Mouse (Mus musculus) CH12.LX (cell line): ENCODE data around the gene Cers5. TPM values are rescaled to one million over a fixed set of nuclear protein-coding genes. Genes with fewer than 3 reads are reported as not detected.

ENCODE experiments used
- DNase-seq: peaks from one replicate; pipeline ENCODE4 v3.0.0-alpha.2; 2013; ENCODE audit errors: extremely low read depth
- H3K27ac ChIP-seq: 2 replicates; pipeline ENCODE4 v1.5.1; 2012; ENCODE audit warnings: low read depth, mild to moderate bottlenecking, control low read depth, moderate library complexity; ENCODE audit not compliant: insufficient read depth
- H3K27me3 ChIP-seq: replicated peaks from 2 replicates; pipeline ENCODE3; 2012; ENCODE audit warnings: inconsistent platforms
- H3K36me3 ChIP-seq, 2 experiments: replicated peaks in 1 of 2; 2 replicates each; pipeline versions ENCODE3 to v1.6.1; 2012; ENCODE audit warnings: inconsistent platforms in 1 of 2, low read length in 1 of 2, mild to moderate bottlenecking in 1 of 2, mixed read lengths in 1 of 2, moderate library complexity in 1 of 2; ENCODE audit not compliant: control insufficient read depth in 1 of 2, insufficient read depth in 1 of 2
- H3K4me1 ChIP-seq, 2 experiments: 2 replicates each; pipeline ENCODE4 v1.6.1; 2012; ENCODE audit warnings: inconsistent platforms in 1 of 2, moderate library complexity in 1 of 2; ENCODE audit not compliant: insufficient read depth in 2 of 2, control insufficient read depth in 1 of 2
- H3K4me2 ChIP-seq: 2 replicates; pipeline ENCODE4 v1.6.1; 2012; ENCODE audit warnings: low read depth, mild to moderate bottlenecking, control low read depth; ENCODE audit not compliant: poor library complexity, insufficient read depth, severe bottlenecking
- H3K4me3 ChIP-seq, 3 experiments: fragments of 150-350 bp in 1 of 3; sonication (generic) in 1 of 3; replicated peaks in 1 of 3; 2 replicates each; pipeline versions ENCODE3 to v1.5.1; 2011 to 2012; ENCODE audit warnings: low read depth in 2 of 3, low read length in 2 of 3, mild to moderate bottlenecking in 2 of 3, moderate library complexity in 2 of 3, control low read depth in 1 of 3, improper control_type of control experiment in 1 of 3, inconsistent platforms in 1 of 3, mixed read lengths in 1 of 3; ENCODE audit not compliant: poor library complexity in 1 of 3
- H3K79me2 ChIP-seq: replicated peaks from 2 replicates; pipeline ENCODE4 v1.6.1; 2012; ENCODE audit warnings: mild to moderate bottlenecking, moderate library complexity; ENCODE audit not compliant: control insufficient read depth, poor library complexity, insufficient read depth, severe bottlenecking; ENCODE audit errors: extremely low read depth
- H3K9ac ChIP-seq: 2 replicates; pipeline ENCODE4 v1.6.1; 2012; ENCODE audit warnings: low read depth, mild to moderate bottlenecking, control low read depth, moderate library complexity; ENCODE audit not compliant: insufficient read depth
- H3K9me3 ChIP-seq: replicated peaks from 2 replicates; pipeline ENCODE3; 2012; ENCODE audit warnings: low read length, inconsistent platforms, mixed read lengths
- BHLHE40 ChIP-seq: IDR thresholded peaks from 2 replicates; pipeline ENCODE4 v1.6.1; 2011; ENCODE audit warnings: mild to moderate bottlenecking, low read depth, low read length, improper control_type of control experiment
- CHD1 ChIP-seq: IDR thresholded peaks from 2 replicates; pipeline ENCODE4 v1.6.1; 2012; ENCODE audit warnings: low read depth, low read length, improper control_type of control experiment, inconsistent platforms
- CTCF ChIP-seq, 2 experiments: IDR thresholded peaks in 1 of 2; conservative IDR thresholded peaks in 1 of 2; 2 replicates each; pipeline ENCODE4 v1.5.1; 2011 to 2012; ENCODE audit warnings: low read depth in 2 of 2, low read length in 2 of 2, improper control_type of control experiment in 1 of 2, inconsistent platforms in 1 of 2, mild to moderate bottlenecking in 1 of 2, moderate library complexity in 1 of 2
- ELF1 ChIP-seq: IDR thresholded peaks from 2 replicates; pipeline ENCODE4 v1.6.1; 2014; ENCODE audit warnings: low read depth, mild to moderate bottlenecking, inconsistent platforms, low read length, improper control_type of control experiment
- EP300 ChIP-seq: IDR thresholded peaks from 2 replicates; pipeline ENCODE4 v1.6.1; 2011; ENCODE audit warnings: low read length, improper control_type of control experiment
- ETS1 ChIP-seq: conservative IDR thresholded peaks from 2 replicates; pipeline ENCODE4 v1.6.1; 2012; ENCODE audit warnings: low read depth, mild to moderate bottlenecking, inconsistent platforms, low read length, improper control_type of control experiment, moderate library complexity
- HCFC1 ChIP-seq: IDR thresholded peaks from 2 replicates; pipeline ENCODE4 v1.6.1; 2012; ENCODE audit warnings: low read depth, mild to moderate bottlenecking, inconsistent platforms, low read length, improper control_type of control experiment
- IRF4 ChIP-seq: IDR thresholded peaks from 2 replicates; pipeline ENCODE4 v1.6.1; 2014; ENCODE audit warnings: low read depth, mild to moderate bottlenecking, inconsistent platforms, low read length, improper control_type of control experiment
- JUN ChIP-seq: IDR thresholded peaks from 2 replicates; pipeline ENCODE4 v1.6.1; 2011; ENCODE audit warnings: low read depth, mild to moderate bottlenecking, low read length, improper control_type of control experiment, moderate library complexity; ENCODE audit not compliant: insufficient read depth
- JUND ChIP-seq: conservative IDR thresholded peaks from 2 replicates; pipeline ENCODE4 v1.6.1; 2011; ENCODE audit warnings: low read depth, low read length, improper control_type of control experiment
- KAT2A ChIP-seq: IDR thresholded peaks from 2 replicates; pipeline ENCODE4 v1.6.1; 2012; ENCODE audit warnings: low read length, improper control_type of control experiment, inconsistent platforms; ENCODE audit not compliant: insufficient replicate concordance
- MAFK ChIP-seq: IDR thresholded peaks from 2 replicates; pipeline ENCODE4 v1.6.1; 2011; ENCODE audit warnings: low read length, improper control_type of control experiment; ENCODE audit not compliant: insufficient replicate concordance
- MAX ChIP-seq: IDR thresholded peaks from 2 replicates; pipeline ENCODE4 v1.6.1; 2011; ENCODE audit warnings: low read length, improper control_type of control experiment
- MAZ ChIP-seq: IDR thresholded peaks from 2 replicates; pipeline ENCODE4 v1.6.1; 2012; ENCODE audit warnings: low read depth, mild to moderate bottlenecking, inconsistent platforms, low read length, improper control_type of control experiment, moderate library complexity
- MEF2A ChIP-seq: IDR thresholded peaks from 2 replicates; pipeline ENCODE4 v1.6.1; 2014; ENCODE audit warnings: low read depth, mild to moderate bottlenecking, inconsistent platforms, low read length, improper control_type of control experiment, borderline replicate concordance
- MXI1 ChIP-seq: IDR thresholded peaks from 2 replicates; pipeline ENCODE4 v1.6.1; 2011; ENCODE audit warnings: mild to moderate bottlenecking, low read depth, low read length, improper control_type of control experiment
- MYC ChIP-seq: IDR thresholded peaks from 2 replicates; pipeline ENCODE4 v1.6.1; 2011; ENCODE audit warnings: low read depth, mild to moderate bottlenecking, improper control_type of control experiment, low read length
- PAX5 ChIP-seq: IDR thresholded peaks from 2 replicates; pipeline ENCODE4 v1.6.1; 2012; ENCODE audit warnings: low read length, inconsistent platforms, mixed read lengths
- POLR2A ChIP-seq: IDR thresholded peaks from 2 replicates; pipeline ENCODE4 v1.6.1; 2011; ENCODE audit warnings: low read depth, mild to moderate bottlenecking, improper control_type of control experiment, low read length
- RAD21 ChIP-seq: IDR thresholded peaks from 2 replicates; pipeline ENCODE4 v1.6.1; 2011; ENCODE audit warnings: low read depth, mild to moderate bottlenecking, low read length, improper control_type of control experiment, moderate library complexity
- RCOR1 ChIP-seq: conservative IDR thresholded peaks from 2 replicates; pipeline ENCODE4 v1.6.1; 2012; ENCODE audit warnings: low read depth, mild to moderate bottlenecking, inconsistent platforms, low read length, improper control_type of control experiment
- SIN3A ChIP-seq: IDR thresholded peaks from 2 replicates; pipeline ENCODE4 v1.6.1; 2012; ENCODE audit warnings: low read length, improper control_type of control experiment, inconsistent platforms
- SMC3 ChIP-seq: IDR thresholded peaks from 2 replicates; pipeline ENCODE4 v1.6.1; 2011; ENCODE audit warnings: low read depth, low read length, improper control_type of control experiment
- TBP ChIP-seq: conservative IDR thresholded peaks from 2 replicates; pipeline ENCODE4 v1.6.1; 2011; ENCODE audit warnings: low read depth, low read length, improper control_type of control experiment
- TCF12 ChIP-seq: IDR thresholded peaks from 2 replicates; pipeline ENCODE4 v1.6.1; 2014; ENCODE audit warnings: low read depth, mild to moderate bottlenecking, inconsistent platforms, low read length, improper control_type of control experiment
- UBTF ChIP-seq: IDR thresholded peaks from 2 replicates; pipeline ENCODE4 v1.6.1; 2012; ENCODE audit warnings: low read depth, mild to moderate bottlenecking, inconsistent platforms, low read length, improper control_type of control experiment, moderate library complexity
- USF1 ChIP-seq: IDR thresholded peaks from 2 replicates; pipeline ENCODE4 v1.6.1; 2014; ENCODE audit warnings: low read depth, mild to moderate bottlenecking, inconsistent platforms, low read length, improper control_type of control experiment
- USF2 ChIP-seq: conservative IDR thresholded peaks from 2 replicates; pipeline ENCODE4 v1.6.1; 2011; ENCODE audit warnings: low read depth, low read length, improper control_type of control experiment
- ZC3H11A ChIP-seq: IDR thresholded peaks from 2 replicates; pipeline ENCODE4 v1.6.1; 2012; ENCODE audit warnings: low read depth, mild to moderate bottlenecking, inconsistent platforms, low read length, improper control_type of control experiment
- ZKSCAN1 ChIP-seq: IDR thresholded peaks from 2 replicates; pipeline ENCODE4 v1.6.1; 2012; ENCODE audit warnings: low read depth, inconsistent platforms, low read length, improper control_type of control experiment, borderline replicate concordance
- ZMIZ1 ChIP-seq: IDR thresholded peaks from 2 replicates; pipeline ENCODE4 v1.6.1; 2012; ENCODE audit warnings: low read depth, mild to moderate bottlenecking, inconsistent platforms, low read length, improper control_type of control experiment
- ZNF384 ChIP-seq: IDR thresholded peaks from 2 replicates; pipeline ENCODE4 v1.6.1; 2012; ENCODE audit warnings: low read depth, low read length, improper control_type of control experiment, inconsistent platforms
- dilution Hi-C: fragments of 300-500 bp; cut with MboI; formaldehyde crosslinking; loops from 2 replicates; pipeline ENCODE4 v1.14.3; 2020; ENCODE audit warnings: low sequenced_read_pairs; ENCODE audit not compliant: extremely low pct_unique_long_range_greater_than_20kb, extremely low pct_ligation_motif_present
- in situ Hi-C: fragments of 300-500 bp; cut with MboI; formaldehyde crosslinking; loops from 3 replicates; pipeline ENCODE4 v1.14.3; 2019; ENCODE audit warnings: low sequenced_read_pairs, low pct_ligation_motif_present, low pct_unique_long_range_greater_than_20kb, mixed read lengths
- polyA plus RNA-seq: library from polyadenylated mRNA; unstranded; fragments of >175 nt; gene quantifications from 2 replicates; pipeline ENCODE4 v1.2.1, GENCODE M21; 2012; ENCODE audit warnings: low read depth; ENCODE audit not compliant: insufficient read length
- total RNA-seq, 2 experiments: library from RNA; depleted of rRNA; stranded (reverse); fragments of 300-350 nt in 1 of 2; fragments of >200 nt in 1 of 2; gene quantifications; 2 replicates each; pipeline ENCODE4 v1.2.3; 2012 to 2014

Gene Cers5
- total and polyA plus RNA-seq, 3 experiments: 45.0 to 149 (median 94.3) TPM

DNA sequence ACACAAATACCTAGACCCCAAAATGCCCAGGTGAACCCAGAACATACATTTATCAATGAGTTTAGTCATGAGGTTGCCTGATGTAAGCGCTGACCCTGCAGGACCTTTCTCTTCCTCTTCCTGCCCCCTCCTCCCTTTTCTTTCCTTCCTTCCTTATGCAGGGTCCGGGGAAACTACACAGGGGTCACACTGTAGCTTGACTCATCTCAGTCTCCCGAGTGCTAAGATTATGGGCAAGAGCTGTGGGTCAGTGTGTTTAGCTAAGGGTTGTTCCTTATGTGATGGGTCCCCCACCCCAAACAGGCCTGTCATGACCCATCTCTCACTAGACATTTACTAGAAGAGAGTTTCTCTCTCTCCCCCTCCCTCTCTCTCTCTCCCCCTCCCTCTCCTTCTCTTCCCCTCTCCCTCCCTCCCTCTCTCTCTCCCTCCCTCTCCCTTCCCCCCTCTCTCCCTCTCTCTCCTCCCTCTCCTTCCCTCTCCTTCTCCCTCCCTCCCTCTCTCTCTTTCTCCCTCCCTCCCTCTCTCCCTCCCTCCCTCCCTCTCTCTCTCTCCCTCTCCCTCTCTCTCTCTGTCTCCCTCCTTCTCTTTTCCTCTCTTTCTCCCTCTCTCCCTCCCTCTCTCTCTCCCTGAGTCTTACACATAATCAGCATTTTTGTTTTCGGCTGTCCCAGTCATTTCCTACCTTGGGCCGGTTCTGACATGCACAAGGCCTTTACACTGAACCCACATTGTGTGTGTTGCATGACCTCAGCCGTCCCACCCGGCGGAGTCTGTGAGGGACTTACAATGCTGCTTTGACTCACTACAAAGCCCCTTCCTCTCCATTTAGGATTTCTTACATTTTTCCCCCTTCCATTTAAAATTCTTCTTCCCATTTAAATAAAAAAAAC lies 44.9 kb upstream of the Cers5 start:
- peak overlapping the region; percentile 88 for H3K27ac ChIP-seq

GRCm38 (mm10) chr15:99815999-99816398 lies 43.3 kb upstream of the Cers5 start:
- Histone ChIP-seq H3K9me3 (peaks cover 15% of the 10 kb centered on the region), H3K4me1 (peaks cover 11 to 41% of the 10 kb centered on the region in 2 experiments), H3K27ac (no peak overlapping the region), H3K9ac (no peak overlapping the region), H3K27me3 (no peaks in the 10 kb centered on the region), H3K36me3 (peaks cover 5 to 25% of the 10 kb centered on the region in 2 experiments), H3K4me2 (no peak overlapping the region), H3K79me2 (peaks cover 15% of the 10 kb centered on the region), H3K4me3 (no peak overlapping the region)
- dilution Hi-C loops: no loop called here
- in situ Hi-C loops: no loop called here
- no peak for DNase-seq
- TF ChIP-seq CTCF (conservative IDR thresholded peaks at IDR 0.05 in 1 of 2, IDR thresholded peaks at IDR 0.05 in 1 of 2; ENCODE audit: low read depth in 2 of 2, low read length in 2 of 2) (0 out of 4 replicates have a peak, but pooled peaks of 1 of the 2 experiments have one; percentile 28), ZC3H11A (no peak)

More for the DNA sequence above, 44.9 kb upstream of the Cers5 start:
- peak overlapping the region; percentile 89 for H3K4me2 ChIP-seq
- H3K9ac ChIP-seq: peak overlapping the region; percentile 97
- dilution Hi-C loops (no loop called here), in situ Hi-C loops (no loop called here)
- H3K79me2 ChIP-seq: peaks cover 15% of the 10 kb centered on the region
- DNase-seq: peak; percentile 76
- peak overlapping the region; percentile 57 to 63 (median 61) for H3K4me3 ChIP-seq
- peaks cover 5 to 25% of the 10 kb centered on the region in 2 experiments for H3K36me3 ChIP-seq
- no peaks in the 10 kb centered on the region for H3K27me3 ChIP-seq
- H3K9me3 ChIP-seq: peaks cover 17% of the 10 kb centered on the region
- TF ChIP-seq SIN3A (peak; percentile 71; the same call in 1 of the 2 replicates), MAFK (peak; percentile 52; the same call in 1 of the 2 replicates), KAT2A (no peak), ETS1 (peak; percentile 77), POLR2A (0 out of 2 replicates have a peak, but pooled peaks have one; percentile 23), ZNF384 (no peak), IRF4 (peak; percentile 92), RCOR1 (0 out of 2 replicates have a peak, but pooled peaks have one; percentile 22), JUN (peak; percentile 44; the same call in 1 of the 2 replicates), MEF2A (peak; percentile 55; the same call in 1 of the 2 replicates), TCF12 (no peak; the same call in 1 of the 2 replicates), SMC3 (no peak), ZMIZ1 (no peak), ZC3H11A (no peak), TBP (0 out of 2 replicates have a peak, but pooled peaks have one; percentile 21), USF1 (no peak), MAZ (peak; percentile 73), ZKSCAN1 (no peak), ELF1 (peak; percentile 68), PAX5 (no peak), RAD21 (no peak), USF2 (no peak), CHD1 (peak; percentile 94; the same call in 1 of the 2 replicates), JUND (peak; percentile 58), UBTF (no peak), MAX (no peak; the same call in 1 of the 2 replicates), BHLHE40 (peak; percentile 62; the same call in 1 of the 2 replicates), MYC (peak; percentile 52; the same call in 1 of the 2 replicates), EP300 (peak; percentile 62; the same call in 1 of the 2 replicates), MXI1 (peak; percentile 63), HCFC1 (no peak)
- peaks cover 6 to 25% of the 10 kb centered on the region in 2 experiments for H3K4me1 ChIP-seq
